Mouse (Mus musculus) midbrain, embryonic 11.5 days (tissue): ENCODE measurements around the gene Cyth3. TPM values are rescaled to one million over a fixed set of nuclear protein-coding genes. Genes with fewer than 3 reads are reported as not detected.

Experiments used
- ATAC-seq: fragments of 200-750 bp; cut with Nextera tagmentation; 2 replicates; pipeline ENCODE4 v1.8.0; 2017; ENCODE audit warnings: moderate TSS enrichment, moderate library complexity; ENCODE audit not compliant: low FRiP score
- DNase-seq: peaks from one replicate; pipeline ENCODE4 v3.0.0; 2015; ENCODE audit warnings: low spot score; ENCODE audit errors: missing footprints
- H3K27ac ChIP-seq: fragments of 300-500 bp; sonication (generic); 2 replicates; pipeline ENCODE4 v1.5.1; 2014; ENCODE audit warnings: low read depth, low read length
- H3K27me3 ChIP-seq: fragments of 300-500 bp; sonication (generic); 2 replicates; pipeline ENCODE4 v1.6.1; 2014; ENCODE audit warnings: mild to moderate bottlenecking, low read length, moderate library complexity, mixed read lengths; ENCODE audit not compliant: control insufficient read depth, insufficient read depth
- H3K36me3 ChIP-seq: fragments of 300-500 bp; sonication (generic); 2 replicates; pipeline ENCODE4 v1.6.1; 2014; ENCODE audit warnings: mild to moderate bottlenecking, low read length, moderate library complexity, mixed read lengths; ENCODE audit not compliant: control insufficient read depth, insufficient read depth
- H3K4me1 ChIP-seq: fragments of 300-500 bp; sonication (generic); 2 replicates; pipeline ENCODE4 v1.6.1; 2014; ENCODE audit warnings: low read length; ENCODE audit not compliant: control insufficient read depth, insufficient read depth
- H3K4me2 ChIP-seq: fragments of 300-500 bp; sonication (generic); 2 replicates; pipeline ENCODE4 v1.6.1; 2014; ENCODE audit warnings: mild to moderate bottlenecking, moderate library complexity
- H3K4me3 ChIP-seq: fragments of 300-500 bp; sonication (generic); 2 replicates; pipeline ENCODE4 v1.5.1; 2014; ENCODE audit warnings: low read depth, low read length
- H3K9ac ChIP-seq: fragments of 300-500 bp; sonication (generic); 2 replicates; pipeline ENCODE4 v1.6.1; 2014; ENCODE audit warnings: low read length
- H3K9me3 ChIP-seq: fragments of 300-500 bp; sonication (generic); 2 replicates; pipeline ENCODE4 v1.6.1; 2016; ENCODE audit warnings: low read length; ENCODE audit not compliant: control insufficient read depth
- WGBS: fragments of 180-500 bp; shearing (Covaris S2); extraction: QIAGEN DNeasy Blood & Tissue Kit; methylation state at CpG from one replicate; pipeline ENCODE4 v1.1.7; 2014; 5-methylcytosine and 5-hydroxymethylcytosine counted together
- polyA plus RNA-seq: library from polyadenylated mRNA; unstranded; fragments of >200 nt; fragmentation: Nextera tagmentation; extraction: Ambion mirVana; gene quantifications from 2 replicates; pipeline ENCODE4 v1.2.1, GENCODE M21; 2014

Cyth3 gene
- polyA plus RNA-seq, 1 experiment from 2014 or later = 27.6 TPM

GRCm38 (mm10) chr5:143622623-143623150, 440 bp downstream of the Cyth3 start:
- H3K9me3 ChIP-seq = no peaks in the 10 kb centered on the region
- 1% methylated on average over 44 of the region's 48 CpGs for WGBS
- peak overlapping the region; percentile 79 for H3K9ac ChIP-seq
- DNase-seq (peak; percentile 94), ATAC-seq (peak; percentile 89)
- peak overlapping the region; percentile 82 for H3K4me3 ChIP-seq
- H3K27ac ChIP-seq = peak overlapping the region; percentile 61
- H3K36me3 ChIP-seq = no peaks in the 10 kb centered on the region
- no peaks in the 10 kb centered on the region; the same call in 1 of the 2 replicates for H3K27me3 ChIP-seq
- H3K4me2 ChIP-seq = peak overlapping the region; percentile 65
- H3K4me1 ChIP-seq = peaks cover 5% of the 10 kb centered on the region

- WGBS = 72% methylated on average over 19 of the region's 19 CpGs
- Histone ChIP-seq H3K4me3 (peak overlapping the region; percentile 82; the same call in 1 of the 2 replicates), H3K27ac (no peak overlapping the region), H3K4me1 (peaks cover 5% of the 10 kb centered on the region), H3K4me2 (peak overlapping the region; percentile 65), H3K9ac (no peak overlapping the region), H3K9me3 (no peaks in the 10 kb centered on the region), H3K36me3 (no peaks in the 10 kb centered on the region), H3K27me3 (no peaks in the 10 kb centered on the region; the same call in 1 of the 2 replicates)
- DNase-seq (no peak), ATAC-seq (no peak)
Measured at GRCm38 (mm10) chr5:143623356-143624295, 1.4 kb downstream of the Cyth3 start.

GRCm38 (mm10) chr5:143624449-143624848, 2.2 kb downstream of the Cyth3 start:
- 85% methylated on average over 3 of the region's 3 CpGs for WGBS

GRCm38 (mm10) chr5:143625497-143625896, 3.2 kb downstream of the Cyth3 start:
- Histone ChIP-seq H3K36me3 (no peaks in the 10 kb centered on the region), H3K27ac (no peak overlapping the region), H3K9me3 (no peaks in the 10 kb centered on the region), H3K9ac (no peak overlapping the region), H3K27me3 (no peaks in the 10 kb centered on the region; the same call in 1 of the 2 replicates), H3K4me2 (no peak overlapping the region), H3K4me1 (peaks cover 5% of the 10 kb centered on the region), H3K4me3 (no peak overlapping the region)
- no peak for DNase-seq
- ATAC-seq = no peak
- WGBS = 87% methylated on average over 12 of the region's 12 CpGs

More at GRCm38 (mm10) chr5:143624449-143624848, 2.2 kb downstream of the Cyth3 start:
- Histone ChIP-seq H3K4me2 (no peak overlapping the region), H3K4me1 (peaks cover 5% of the 10 kb centered on the region), H3K27ac (no peak overlapping the region), H3K9ac (no peak overlapping the region), H3K36me3 (no peaks in the 10 kb centered on the region), H3K27me3 (no peaks in the 10 kb centered on the region; the same call in 1 of the 2 replicates), H3K4me3 (no peak overlapping the region), H3K9me3 (no peaks in the 10 kb centered on the region)
- DNase-seq (no peak), ATAC-seq (no peak)

GRCm38 (mm10) chr5:143625940-143626588, 3.8 kb downstream of the Cyth3 start:
- H3K27ac ChIP-seq = no peak overlapping the region
- no peaks in the 10 kb centered on the region for H3K9me3 ChIP-seq
- H3K27me3 ChIP-seq = no peaks in the 10 kb centered on the region; the same call in 1 of the 2 replicates
- DNase-seq (no peak), ATAC-seq (no peak)
- H3K36me3 ChIP-seq = no peaks in the 10 kb centered on the region
- H3K9ac ChIP-seq = no peak overlapping the region
- no peak overlapping the region for H3K4me3 ChIP-seq
- no peak overlapping the region for H3K4me2 ChIP-seq
- 68% methylated on average over 11 of the region's 11 CpGs for WGBS
- peaks cover 5% of the 10 kb centered on the region for H3K4me1 ChIP-seq

- Histone ChIP-seq H3K27ac (no peak overlapping the region), H3K4me3 (no peak overlapping the region), H3K9me3 (no peaks in the 10 kb centered on the region), H3K27me3 (no peaks in the 10 kb centered on the region), H3K4me1 (peaks cover 8% of the 10 kb centered on the region), H3K36me3 (no peaks in the 10 kb centered on the region), H3K9ac (no peak overlapping the region), H3K4me2 (no peak overlapping the region)
- no peak for DNase-seq
- 96% methylated on average over 6 of the region's 6 CpGs for WGBS
- no peak for ATAC-seq
Measured at GRCm38 (mm10) chr5:143627507-143627906, 5.3 kb downstream of the Cyth3 start.

GRCm38 (mm10) chr5:143627926-143628325, 5.7 kb downstream of the Cyth3 start:
- Histone ChIP-seq H3K4me3 (no peak overlapping the region), H3K9ac (no peak overlapping the region), H3K27me3 (no peaks in the 10 kb centered on the region), H3K27ac (no peak overlapping the region), H3K36me3 (no peaks in the 10 kb centered on the region), H3K4me1 (peaks cover 6% of the 10 kb centered on the region), H3K4me2 (no peak overlapping the region), H3K9me3 (no peaks in the 10 kb centered on the region)
- 100% methylated on average over 1 of the region's 1 CpGs for WGBS
- no peak for DNase-seq
- no peak for ATAC-seq

GRCm38 (mm10) chr5:143629686-143630085, 7.4 kb downstream of the Cyth3 start:
- Histone ChIP-seq H3K27me3 (no peaks in the 10 kb centered on the region), H3K4me1 (peaks cover 2% of the 10 kb centered on the region; the same call in 1 of the 2 replicates), H3K9me3 (no peaks in the 10 kb centered on the region), H3K4me3 (no peak overlapping the region), H3K4me2 (no peak overlapping the region), H3K9ac (no peak overlapping the region), H3K27ac (no peak overlapping the region), H3K36me3 (no peaks in the 10 kb centered on the region)
- no peak for DNase-seq
- no peak for ATAC-seq
- WGBS = 92% methylated on average over 8 of the region's 8 CpGs
